ENCODE assay signal across 22 mouse cellular contexts in the genomic region with DNA sequence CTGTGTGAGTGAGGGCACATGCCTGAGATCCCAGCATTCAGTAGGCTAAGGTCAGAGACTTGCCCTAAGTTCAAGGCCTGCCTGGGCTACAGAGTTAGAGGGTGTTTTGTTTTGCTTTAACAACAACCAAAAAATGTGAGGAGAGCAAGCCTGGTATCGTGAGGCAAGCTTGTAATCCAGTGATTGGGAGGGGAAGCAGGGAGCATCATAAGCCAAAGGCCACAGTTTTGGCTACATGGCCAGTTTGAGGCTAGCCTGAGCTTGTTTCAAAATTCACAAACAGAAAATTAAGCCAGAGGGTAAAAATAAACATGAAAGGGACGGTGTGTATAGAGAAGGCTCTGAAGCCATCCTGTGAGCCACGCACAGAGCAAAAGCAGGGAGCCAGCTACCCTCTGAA. TPM values are rescaled to one million over a fixed set of nuclear protein-coding genes. Genes with fewer than 3 reads are reported as not detected.
A peak's percentile ranks its signal among the peaks of the same experiment; 100 is the strongest.
DNase-seq lines count a peak whose midpoint lies in the region; ATAC-seq and TF ChIP-seq lines count a peak whose summit lies in the region.
"Had no signal": no experiment of that assay in that cellular context is flagged by ENCODE, and none has a peak within 500 bp of the region (broad histone marks: within the 10 kb centered on the region; RNA-seq: fewer than 3 reads in every experiment).

No protein-coding gene starts in this region.

- no peak for TF ChIP-seq POLR2A in liver, adult 2 months (IDR thresholded peaks at IDR 0.05; ENCODE audit: extremely low read depth, insufficient read depth, low read length)

- H3K79me2 ChIP-seq in liver, adult 2 months (ENCODE audit: control insufficient read depth, insufficient read depth, low read length): no peaks in the 10 kb centered on the region

- peaks cover 3% of the 10 kb centered on the region; the same call in 1 of the 2 replicates for H3K4me1 ChIP-seq in hindbrain, embryonic 10.5 days (replicated peaks)
- H3K4me1 ChIP-seq in hindbrain, embryonic 12.5 days: no peaks in the 10 kb centered on the region
- peaks cover 11% of the 10 kb centered on the region for H3K4me1 ChIP-seq in liver, adult 2 months (ENCODE audit: control insufficient read depth, insufficient read depth, low read length)
- no peaks in the 10 kb centered on the region for H3K4me1 ChIP-seq in liver, postnatal 0 days (ENCODE audit: insufficient read depth)
- H3K4me1 ChIP-seq in midbrain, embryonic 10.5 days: peaks cover 13% of the 10 kb centered on the region
- H3K4me1 ChIP-seq in midbrain, embryonic 16.5 days (ENCODE audit: control insufficient read depth, insufficient read depth, low read length): no peaks in the 10 kb centered on the region
- H3K4me1 ChIP-seq in midbrain, embryonic 12.5 days: peaks cover 7% of the 10 kb centered on the region; the same call in 1 of the 2 replicates
- peaks cover 9% of the 10 kb centered on the region for H3K4me1 ChIP-seq in midbrain, embryonic 13.5 days (replicated peaks)

- WGBS in hindbrain, embryonic 10.5 days: 90% methylated on average over 3 of the region's 3 CpGs
- WGBS in hindbrain, embryonic 12.5 days: 78% methylated on average over 3 of the region's 3 CpGs
- 27% methylated on average over 3 of the region's 3 CpGs for WGBS in liver, adult 2 months
- WGBS in liver, postnatal 0 days (ENCODE audit: insufficient replicate concordance): 73% methylated on average over 3 of the region's 3 CpGs
- WGBS in midbrain, embryonic 10.5 days: 82% methylated on average over 3 of the region's 3 CpGs
- WGBS in midbrain, embryonic 16.5 days: 87% methylated on average over 3 of the region's 3 CpGs
- 86% methylated on average over 3 of the region's 3 CpGs for WGBS in midbrain, embryonic 12.5 days
- 88% methylated on average over 3 of the region's 3 CpGs for WGBS in midbrain, embryonic 13.5 days

- H3K9me3 ChIP-seq in hindbrain, embryonic 10.5 days: no peaks in the 10 kb centered on the region
- H3K9me3 ChIP-seq in hindbrain, embryonic 12.5 days (replicated peaks): no peaks in the 10 kb centered on the region
- H3K9me3 ChIP-seq in liver, postnatal 0 days (ENCODE audit: low read length): no peaks in the 10 kb centered on the region
- no peaks in the 10 kb centered on the region for H3K9me3 ChIP-seq in midbrain, embryonic 10.5 days (replicated peaks)
- no peaks in the 10 kb centered on the region for H3K9me3 ChIP-seq in midbrain, embryonic 16.5 days (replicated peaks; ENCODE audit: control insufficient read depth, low read length, poor library complexity, severe bottlenecking)
- H3K9me3 ChIP-seq in midbrain, embryonic 12.5 days: no peaks in the 10 kb centered on the region
- no peaks in the 10 kb centered on the region for H3K9me3 ChIP-seq in midbrain, embryonic 13.5 days
- H3K9me3 ChIP-seq: G1E had no signal

- TF ChIP-seq EP300 in liver, postnatal 0 days (IDR thresholded peaks at IDR 0.05; ENCODE audit: low read depth): no peak

- no peak overlapping the region for H3K4me3 ChIP-seq in hindbrain, embryonic 10.5 days
- no peak overlapping the region for H3K4me3 ChIP-seq in hindbrain, embryonic 12.5 days
- H3K4me3 ChIP-seq in liver, adult 2 months (ENCODE audit: insufficient read depth, low read depth, low read length): no peak overlapping the region
- H3K4me3 ChIP-seq in liver, postnatal 0 days (ENCODE audit: low read depth, low read length): no peak overlapping the region
- no peak overlapping the region for H3K4me3 ChIP-seq in midbrain, embryonic 10.5 days
- no peak overlapping the region for H3K4me3 ChIP-seq in midbrain, embryonic 16.5 days (ENCODE audit: low read depth, low read length)
- H3K4me3 ChIP-seq in midbrain, embryonic 12.5 days: no peak overlapping the region
- H3K4me3 ChIP-seq in midbrain, embryonic 13.5 days (replicated peaks): no peak overlapping the region

- no peak overlapping the region for H3K4me2 ChIP-seq in hindbrain, embryonic 12.5 days (replicated peaks)
- H3K4me2 ChIP-seq in liver, postnatal 0 days (ENCODE audit: low read depth, low read length): no peak overlapping the region
- H3K4me2 ChIP-seq in midbrain, embryonic 16.5 days (ENCODE audit: low read length): no peak overlapping the region
- no peak overlapping the region for H3K4me2 ChIP-seq in midbrain, embryonic 12.5 days (replicated peaks)
- no peak overlapping the region for H3K4me2 ChIP-seq in midbrain, embryonic 13.5 days (replicated peaks)

- ATAC-seq in hindbrain, embryonic 12.5 days (ENCODE audit: low FRiP score): no peak
- no peak for ATAC-seq in liver, postnatal 0 days
- ATAC-seq in midbrain, embryonic 16.5 days: no peak
- no peak for ATAC-seq in midbrain, embryonic 12.5 days (ENCODE audit: low FRiP score, low read depth)
- ATAC-seq in midbrain, embryonic 13.5 days: no peak
- ATAC-seq: activated CD4-positive, CD25-positive, alpha-beta regulatory T cell, adult 4 months; CD4-positive, CD25-positive, alpha-beta regulatory T cell, adult 4 months; Patski had no signal

- no peaks in the 10 kb centered on the region for H3K27me3 ChIP-seq in hindbrain, embryonic 10.5 days (ENCODE audit: insufficient read depth, poor library complexity, severe bottlenecking)
- no peaks in the 10 kb centered on the region for H3K27me3 ChIP-seq in hindbrain, embryonic 12.5 days
- no peaks in the 10 kb centered on the region for H3K27me3 ChIP-seq in liver, adult 2 months (ENCODE audit: control insufficient read depth, insufficient read depth, low read length)
- no peaks in the 10 kb centered on the region for H3K27me3 ChIP-seq in liver, postnatal 0 days (ENCODE audit: insufficient read depth, low read length)
- no peaks in the 10 kb centered on the region for H3K27me3 ChIP-seq in midbrain, embryonic 10.5 days (ENCODE audit: low read depth, poor library complexity, severe bottlenecking)
- H3K27me3 ChIP-seq in midbrain, embryonic 16.5 days (ENCODE audit: control insufficient read depth, insufficient read depth, low read depth, low read length): no peaks in the 10 kb centered on the region
- no peaks in the 10 kb centered on the region for H3K27me3 ChIP-seq in midbrain, embryonic 12.5 days
- no peaks in the 10 kb centered on the region for H3K27me3 ChIP-seq in midbrain, embryonic 13.5 days
- H3K27me3 ChIP-seq: CH12.LX, Patski had no signal

- no peak overlapping the region for H3K9ac ChIP-seq in hindbrain, embryonic 12.5 days
- peak overlapping the region; percentile 8; the same call in 1 of the 2 replicates for H3K9ac ChIP-seq in liver, adult 2 months (ENCODE audit: low read depth, low read length)
- no peak overlapping the region for H3K9ac ChIP-seq in liver, postnatal 0 days (replicated peaks)
- H3K9ac ChIP-seq in midbrain, embryonic 16.5 days (ENCODE audit: low read depth, low read length): no peak overlapping the region
- no peak overlapping the region for H3K9ac ChIP-seq in midbrain, embryonic 12.5 days (replicated peaks)
- H3K9ac ChIP-seq in midbrain, embryonic 13.5 days (replicated peaks): no peak overlapping the region

- no peak for DNase-seq in hindbrain, embryonic 10.5 days (ENCODE audit: low spot score)
- peak; percentile 92 for DNase-seq in liver, adult 2 months (ENCODE audit: extremely low read depth, low read depth, low spot score)
- DNase-seq in liver, postnatal 0 days: no peak
- no peak for DNase-seq in midbrain, embryonic 10.5 days (ENCODE audit: low spot score)
- DNase-seq: adrenal gland, adult 2 months; adrenal gland, adult 8-10 months; adrenal gland, postnatal 10 days; adrenal gland, postnatal 14 days; adrenal gland, postnatal 25 days; adrenal gland, postnatal 36 days; B cell, adult 2 months; cerebellum, adult 11 months; cerebellum, adult 11-12 months had no signal

- H3K27ac ChIP-seq in hindbrain, embryonic 10.5 days: 0 out of 2 replicates have a peak overlapping the region, but pooled peaks have one; percentile 3
- H3K27ac ChIP-seq in hindbrain, embryonic 12.5 days: no peak overlapping the region
- H3K27ac ChIP-seq in liver, adult 2 months (replicated peaks; ENCODE audit: insufficient read depth, low read depth, low read length): peak overlapping the region; percentile 62
- no peak overlapping the region for H3K27ac ChIP-seq in liver, postnatal 0 days (ENCODE audit: low read depth)
- 0 out of 2 replicates have a peak overlapping the region, but pooled peaks have one; percentile 2 for H3K27ac ChIP-seq in midbrain, embryonic 10.5 days (replicated peaks)
- no peak overlapping the region for H3K27ac ChIP-seq in midbrain, embryonic 16.5 days (ENCODE audit: low read length)
- H3K27ac ChIP-seq in midbrain, embryonic 12.5 days (replicated peaks): 0 out of 2 replicates have a peak overlapping the region, but pooled peaks have one; percentile 8
- no peak overlapping the region for H3K27ac ChIP-seq in midbrain, embryonic 13.5 days

- peaks cover 28% of the 10 kb centered on the region for H3K36me3 ChIP-seq in hindbrain, embryonic 10.5 days
- H3K36me3 ChIP-seq in hindbrain, embryonic 12.5 days: peaks cover 23% of the 10 kb centered on the region; the same call in 1 of the 2 replicates
- H3K36me3 ChIP-seq in liver, adult 2 months (ENCODE audit: control insufficient read depth, insufficient read depth, low read length): peaks cover 13% of the 10 kb centered on the region
- peaks cover 41% of the 10 kb centered on the region for H3K36me3 ChIP-seq in liver, postnatal 0 days (replicated peaks; ENCODE audit: insufficient read depth, low read length)
- H3K36me3 ChIP-seq in midbrain, embryonic 10.5 days: peaks cover 21% of the 10 kb centered on the region
- H3K36me3 ChIP-seq in midbrain, embryonic 16.5 days (ENCODE audit: control insufficient read depth, insufficient read depth, low read length): peaks cover 6% of the 10 kb centered on the region
- peaks cover 13% of the 10 kb centered on the region for H3K36me3 ChIP-seq in midbrain, embryonic 12.5 days
- peaks cover 30% of the 10 kb centered on the region for H3K36me3 ChIP-seq in midbrain, embryonic 13.5 days

- TF ChIP-seq CTCF in liver, adult 2 months (IDR thresholded peaks at IDR 0.05; ENCODE audit: low read depth, low read length): no peak
- TF ChIP-seq CTCF in liver, postnatal 0 days (IDR thresholded peaks at IDR 0.05; ENCODE audit: low read depth): no peak

RNA-seq across cellular contexts. Expression of a gene that starts 19.6 kb away (rescaled TPM):
- polyA plus RNA-seq in hindbrain, embryonic 10.5 days (2016; fragmentation: Nextera tagmentation; extraction: Ambion mirVana): 165 and 190 TPM in 2 replicates
- polyA plus RNA-seq in hindbrain, embryonic 12.5 days (2016; fragmentation: Nextera tagmentation; extraction: Ambion mirVana): 133 and 136 TPM in 2 replicates
- total RNA-seq in liver, adult 2 months (2014; rRNA removed): 27.0 and 29.7 TPM in 2 replicates
- 8.3 and 10.7 TPM in 2 replicates for polyA plus RNA-seq in liver, adult 2 months (2012; rRNA removed)
- 19.0 and 23.3 TPM in 2 replicates for polyA plus RNA-seq in liver, postnatal 0 days (2015; fragmentation: Nextera tagmentation; extraction: Ambion mirVana)
- 207 and 219 TPM in 2 replicates for polyA plus RNA-seq in midbrain, embryonic 10.5 days (2016; fragmentation: Nextera tagmentation; extraction: Ambion mirVana)
- 100 and 102 TPM in 2 replicates for polyA plus RNA-seq in midbrain, embryonic 16.5 days (2015; fragmentation: Nextera tagmentation; extraction: Ambion mirVana)
- 165 and 169 TPM in 2 replicates for polyA plus RNA-seq in midbrain, embryonic 12.5 days (2016; fragmentation: Nextera tagmentation; extraction: Ambion mirVana)
- 113 and 116 TPM in 2 replicates for polyA plus RNA-seq in midbrain, embryonic 13.5 days (2015; fragmentation: Nextera tagmentation; extraction: Ambion mirVana)

Comparison
In these comparisons a context has a peak if more than half of its experiments do, and no peak if none do; other contexts are left out.
1. H3K27ac ChIP-seq: peak in hindbrain, embryonic 10.5 days (single experiment), liver, adult 2 months (single experiment), midbrain, embryonic 10.5 days (single experiment) and midbrain, embryonic 12.5 days (single experiment); none in hindbrain, embryonic 12.5 days (single experiment), liver, postnatal 0 days (single experiment), midbrain, embryonic 16.5 days (single experiment) and midbrain, embryonic 13.5 days (single experiment).